Mouse (Mus musculus): ENCODE measurements around the gene Wnt5b.
"Not testable (repeated sequence)": the region's sequence is repeated elsewhere in the genome, so short reads cannot be mapped to it uniquely, and the experiment has no call there.

The Wnt5b gene

DNA sequence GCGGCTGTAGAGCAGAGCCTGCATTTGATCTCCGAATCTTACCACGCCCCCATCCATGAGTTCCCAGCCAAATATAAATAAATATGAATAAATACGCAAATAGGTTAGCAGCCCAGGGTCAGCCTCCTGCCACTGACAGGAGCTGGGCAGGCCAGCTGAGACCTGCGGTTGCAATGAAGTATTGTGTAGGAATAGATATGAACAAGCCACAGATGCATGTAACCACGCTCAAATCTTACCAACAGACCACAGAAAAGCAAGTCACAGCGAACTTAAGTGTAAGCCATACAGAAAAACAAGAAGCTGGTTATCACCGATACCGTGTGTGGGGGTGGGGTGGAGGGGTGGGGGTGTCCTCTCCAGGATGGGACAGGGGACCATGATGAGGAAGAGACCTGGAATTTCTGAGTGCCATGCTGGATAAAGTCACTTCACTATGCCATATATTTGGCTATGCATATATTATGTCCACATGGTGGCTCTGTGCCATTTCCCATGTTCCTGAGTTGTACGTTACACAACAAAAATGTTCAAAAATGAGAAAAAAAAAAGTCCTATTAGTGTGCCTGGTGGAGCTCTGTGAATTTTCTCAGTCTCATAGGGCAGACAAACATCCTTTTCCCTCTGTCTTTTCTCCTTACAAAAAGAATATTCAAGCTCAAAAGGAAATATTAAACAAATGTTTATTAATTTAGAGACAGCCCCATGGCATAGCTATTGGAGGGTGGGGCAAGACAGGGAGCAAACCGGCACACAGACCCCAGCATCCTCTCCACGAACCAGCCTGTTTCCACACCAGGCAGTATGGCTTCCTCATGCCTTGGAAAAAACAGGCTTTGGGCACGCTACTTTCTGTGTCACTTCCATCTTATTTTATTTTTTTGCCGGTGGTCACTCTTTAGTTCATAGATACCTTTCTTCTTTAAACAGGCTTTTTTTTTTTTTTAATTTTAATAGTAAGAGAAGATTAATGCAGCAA lies 92.9 kb downstream of the Wnt5b start:
- no peak for DNase-seq

DNA sequence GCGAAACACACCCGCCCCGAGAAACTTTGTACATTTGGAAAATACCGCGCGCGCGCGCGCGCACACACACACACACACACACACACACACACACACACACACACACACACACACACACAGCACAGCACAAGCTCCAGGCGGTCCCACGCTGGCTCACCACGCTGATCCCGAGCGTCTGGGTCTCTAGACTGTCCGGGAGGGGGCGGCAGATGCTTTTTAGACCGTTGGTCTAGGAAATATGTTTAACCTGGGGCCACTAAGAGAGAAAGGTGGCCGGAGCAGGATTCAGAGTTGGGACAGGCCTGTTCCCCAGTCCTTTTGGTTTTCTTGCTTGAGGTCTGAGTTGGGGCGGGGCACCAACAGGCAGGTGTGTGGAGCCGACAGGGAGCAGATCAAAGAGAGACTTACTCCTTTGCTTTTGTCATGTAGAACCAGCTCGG lies 95.1 kb downstream of the Wnt5b start:
- peak; percentile 39 to 42 for DNase-seq

DNA sequence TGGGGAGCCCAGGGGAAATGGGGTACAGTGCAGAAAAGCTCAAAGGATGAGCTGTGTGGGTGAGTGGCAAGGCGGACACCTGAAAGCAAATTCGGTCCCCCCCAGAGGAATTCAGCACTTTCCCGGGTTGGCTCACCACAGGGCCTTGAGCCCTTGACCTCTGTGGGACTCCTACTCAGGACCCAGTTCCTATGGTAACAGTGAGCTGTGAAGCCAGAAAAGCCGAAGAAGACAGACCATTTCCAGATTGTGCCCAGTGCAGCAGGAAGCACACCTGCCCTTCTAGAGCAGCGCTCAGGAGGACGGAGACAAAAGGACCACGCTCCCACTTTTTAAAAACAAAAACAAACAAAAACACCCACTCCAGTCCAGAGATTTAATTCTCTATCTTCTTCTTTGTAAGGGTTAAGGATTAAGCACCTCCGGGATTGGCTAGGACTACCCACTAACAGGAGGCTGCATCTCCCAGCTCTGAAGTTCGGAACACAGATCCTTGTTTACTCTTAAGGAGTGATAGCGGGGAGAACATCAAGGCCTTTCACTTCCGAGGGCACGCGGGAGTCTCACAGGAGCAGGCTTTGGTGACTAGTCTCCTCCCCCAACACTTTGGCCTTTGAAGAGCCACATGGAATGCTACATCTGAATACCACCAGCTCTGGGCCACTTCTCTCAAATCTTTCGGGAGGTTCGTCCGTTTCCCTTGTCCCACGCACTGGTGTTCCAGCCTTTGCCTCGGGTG lies 95.7 kb downstream of the Wnt5b start:
- no peak for DNase-seq

DNA sequence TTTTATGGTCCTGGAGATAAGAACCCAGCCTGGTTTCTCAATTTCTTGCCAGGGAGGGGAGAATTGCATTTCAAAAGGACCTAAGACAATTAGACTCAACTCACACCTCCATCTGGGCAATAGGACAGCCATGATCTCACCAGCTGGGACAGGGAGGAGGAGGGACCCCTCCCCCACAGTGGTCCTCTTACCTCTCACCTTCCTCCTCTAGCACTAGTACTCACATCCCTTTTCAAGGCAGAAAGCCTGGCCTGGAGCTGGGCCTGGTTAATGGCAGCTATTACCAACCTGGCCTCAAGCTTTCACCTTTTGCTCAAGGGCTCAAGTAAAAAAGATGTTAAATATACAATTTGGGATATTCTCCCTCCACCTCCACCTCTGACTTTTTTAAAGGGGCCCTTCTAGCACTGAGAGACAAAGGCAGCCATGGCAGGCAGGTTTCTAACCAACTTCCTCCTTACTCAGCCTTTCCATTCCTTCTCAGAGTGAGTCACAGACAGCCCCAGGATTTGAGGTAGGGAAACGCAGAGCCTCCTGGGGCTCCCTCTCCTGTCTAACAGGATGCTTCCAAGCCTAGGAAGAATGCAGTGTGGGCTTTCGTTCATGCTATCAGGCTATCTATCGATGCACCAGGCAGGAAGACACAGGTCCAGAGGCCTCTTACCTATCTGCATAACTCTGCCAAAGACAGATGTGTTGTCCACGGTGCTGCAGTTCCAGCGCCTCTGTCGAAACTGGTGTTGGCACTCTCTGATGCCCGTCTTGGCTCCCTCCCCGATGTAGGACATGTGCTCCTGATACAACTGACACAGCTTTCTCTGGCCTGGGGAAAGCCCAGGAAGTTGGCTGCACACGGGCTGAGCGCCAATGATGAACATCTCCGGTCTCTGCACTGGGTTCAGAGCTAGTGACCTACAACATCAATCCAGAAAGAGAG lies 98.2 kb downstream of the Wnt5b start:
- DNase-seq = no peak

DNA sequence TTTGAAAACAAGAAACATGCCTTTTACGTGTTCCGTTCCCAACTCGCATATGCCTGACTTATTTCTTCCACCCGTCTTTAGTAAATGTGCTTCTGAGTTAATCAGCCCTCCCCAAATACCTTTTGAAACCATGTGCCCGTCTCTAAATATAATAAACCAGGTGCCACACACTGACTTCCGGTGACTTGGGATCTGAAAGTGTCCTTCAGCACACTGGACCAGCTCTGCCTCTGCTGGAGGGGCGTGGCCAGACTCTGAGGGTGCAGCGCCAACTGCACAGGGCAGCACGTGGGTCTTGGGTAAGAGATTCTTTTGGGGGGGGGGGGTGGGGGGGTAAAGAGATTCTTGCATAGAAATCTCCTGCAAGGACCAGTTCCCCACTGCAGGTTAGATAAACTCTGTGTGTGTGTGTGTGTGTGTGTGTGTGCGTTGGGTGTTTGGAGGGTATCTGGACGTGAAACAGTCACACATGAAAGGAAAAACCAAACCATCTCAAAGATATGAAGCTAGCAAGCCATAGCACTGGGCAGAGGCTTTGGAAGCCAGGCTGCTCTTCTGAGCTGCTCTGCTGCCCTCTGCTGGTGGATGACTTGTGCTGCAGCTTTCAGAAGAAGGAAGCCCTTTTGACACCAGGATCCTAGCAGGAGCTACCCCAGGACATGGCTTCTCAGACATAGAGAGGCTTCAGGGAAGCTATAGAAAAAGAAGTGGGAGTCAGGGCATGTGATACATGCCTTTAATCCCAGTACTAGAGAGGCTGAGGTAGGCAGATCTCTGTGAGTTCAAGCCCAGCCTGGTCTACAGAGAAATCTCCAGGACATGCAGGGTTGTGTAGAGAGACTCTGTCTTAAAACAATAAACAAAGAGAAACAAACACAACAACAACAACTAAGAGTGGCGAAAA lies 100.2 kb downstream of the Wnt5b start:
- DNase-seq = peak; percentile 82 to 85

DNA sequence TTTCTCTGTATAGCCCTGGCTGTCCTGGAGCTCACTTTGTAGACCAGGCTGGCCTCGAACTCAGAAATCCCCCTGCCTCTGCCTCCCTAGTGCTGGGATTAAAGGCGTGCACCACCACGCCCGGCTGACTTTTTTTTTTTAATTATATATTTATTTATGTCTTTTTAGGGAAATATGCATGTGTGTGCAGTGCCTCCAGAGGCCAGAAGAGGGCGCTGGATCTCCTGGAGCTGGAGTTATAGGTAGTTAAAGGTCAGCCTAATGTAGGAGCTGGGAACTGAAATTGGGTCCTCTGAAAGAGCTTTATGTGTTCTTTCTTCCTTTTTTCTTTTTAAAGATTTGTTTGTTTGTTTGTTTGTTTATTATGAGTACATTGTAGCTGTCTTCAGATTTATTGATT lies 101.4 kb downstream of the Wnt5b start:
- not testable (repeated sequence) for DNase-seq

- DNase-seq = no peak
Observed at GRCm38 (mm10) chr6:119437894-119438761, 106.0 kb downstream of the Wnt5b start.

GRCm38 (mm10) chr6:119434394-119434793 lies 109.8 kb downstream of the Wnt5b start:
- DNase-seq = no peak

GRCm38 (mm10) chr6:119431751-119432324 lies 112.3 kb downstream of the Wnt5b start:
- DNase-seq = no peak

DNA sequence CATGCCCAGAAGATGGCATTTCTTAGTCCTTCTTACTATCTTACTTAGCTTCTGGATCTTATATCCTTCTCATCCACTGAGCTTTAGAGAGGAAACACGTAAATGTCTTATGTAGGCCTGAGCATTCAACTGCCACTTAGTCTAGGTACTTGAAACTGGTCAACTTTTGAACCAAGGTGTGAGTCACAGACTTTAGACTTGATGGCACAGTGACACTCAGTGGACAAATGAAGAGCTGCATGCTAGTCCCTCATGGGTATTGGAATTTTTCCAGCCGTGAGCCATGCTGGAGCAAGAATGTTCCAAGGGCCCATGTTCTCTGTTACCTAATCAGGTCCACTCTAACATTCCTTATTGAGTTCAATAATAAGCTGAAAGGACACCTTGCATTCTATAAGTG lies 113.6 kb downstream of the Wnt5b start:
- DNase-seq = peak; percentile 58 to 72

- DNase-seq = no peak
Observed at GRCm38 (mm10) chr6:119429311-119429710, 114.8 kb downstream of the Wnt5b start.

DNA sequence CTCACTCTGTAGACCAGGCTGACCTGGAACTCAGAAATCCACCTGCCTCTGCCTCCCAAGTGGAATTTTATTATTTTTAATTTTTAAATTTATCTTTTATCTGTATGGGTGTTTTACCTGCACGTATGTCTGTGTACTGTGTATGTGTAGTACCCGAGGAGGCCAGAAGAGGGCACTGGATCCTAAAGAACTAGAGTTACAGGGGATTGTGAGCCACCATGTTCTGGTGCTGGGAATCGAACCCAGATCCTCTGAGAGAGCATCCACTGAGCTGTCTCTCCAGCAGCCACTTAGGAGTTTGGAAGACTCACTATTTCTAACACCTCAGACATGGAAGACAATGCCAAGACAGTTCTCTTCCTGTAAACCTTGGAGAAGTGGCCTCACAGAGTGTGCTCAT lies 115.5 kb downstream of the Wnt5b start:
- no peak for DNase-seq

- DNase-seq = no peak
Observed at GRCm38 (mm10) chr6:119421001-119421400, 123.1 kb downstream of the Wnt5b start.

- DNase-seq = no peak
Observed at GRCm38 (mm10) chr6:119420357-119420756, 123.8 kb downstream of the Wnt5b start.

- no peak for DNase-seq
Observed at GRCm38 (mm10) chr6:119419412-119419811, 124.7 kb downstream of the Wnt5b start.

DNA sequence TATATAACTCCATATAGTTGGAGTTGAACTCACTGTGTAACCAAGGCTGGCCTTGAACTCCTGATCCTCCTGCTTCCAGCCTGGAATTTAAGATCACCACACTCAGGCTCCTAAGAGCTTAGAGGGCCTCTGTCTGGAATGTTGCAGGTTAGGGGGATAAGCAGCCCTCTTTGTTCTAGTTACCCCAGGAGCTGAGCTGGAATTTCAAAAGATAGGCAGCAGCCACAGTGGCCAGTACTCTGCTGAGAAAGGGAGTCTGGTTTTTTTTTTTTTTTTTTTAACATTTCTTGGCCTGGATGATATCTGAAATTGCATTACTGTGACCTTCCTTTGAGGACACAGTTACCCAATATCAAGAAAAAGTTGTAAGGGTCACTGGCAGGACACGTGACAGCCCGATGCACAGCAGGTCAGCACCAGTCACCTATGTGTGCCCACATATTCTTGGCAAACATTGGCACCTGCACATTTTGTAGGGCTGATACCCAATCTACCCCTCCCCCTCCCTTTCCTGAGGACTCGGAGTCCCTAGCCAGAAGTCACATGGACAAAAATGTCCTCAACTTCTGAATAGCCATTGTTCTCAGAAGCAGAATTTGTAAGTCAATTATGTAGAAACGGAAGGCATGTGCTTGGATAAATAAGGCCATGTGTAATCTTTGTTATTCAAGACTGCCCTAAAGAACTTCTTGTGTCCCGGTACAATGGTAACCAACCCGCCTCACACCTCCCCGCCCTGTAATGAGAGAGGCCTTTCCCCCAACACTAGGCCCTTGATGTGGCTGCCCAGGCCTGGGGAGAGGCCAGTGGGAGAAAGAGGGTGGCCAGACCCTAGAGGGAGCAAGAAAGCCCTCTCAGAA lies 125.5 kb downstream of the Wnt5b start:
- DNase-seq = no peak

DNA sequence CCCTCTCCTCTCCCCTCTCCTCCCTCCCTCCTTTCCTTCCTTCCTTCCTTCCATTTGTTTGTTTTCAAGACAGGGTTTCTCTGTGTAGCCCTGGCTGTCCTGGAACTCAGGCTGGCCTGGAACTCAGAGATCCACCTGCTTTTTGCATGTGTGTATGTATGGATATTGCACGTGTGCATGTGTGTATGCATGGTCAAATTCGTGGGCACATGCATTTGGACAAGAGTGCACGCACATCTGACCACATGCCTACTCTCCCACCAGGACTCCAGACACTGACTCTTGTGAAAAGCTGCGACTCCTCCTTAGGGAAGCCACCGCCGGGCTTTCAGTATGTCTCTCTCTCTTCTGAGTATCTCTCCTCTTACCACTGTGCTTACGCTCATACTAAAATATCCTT lies 126.3 kb downstream of the Wnt5b start:
- no peak for DNase-seq

DNA sequence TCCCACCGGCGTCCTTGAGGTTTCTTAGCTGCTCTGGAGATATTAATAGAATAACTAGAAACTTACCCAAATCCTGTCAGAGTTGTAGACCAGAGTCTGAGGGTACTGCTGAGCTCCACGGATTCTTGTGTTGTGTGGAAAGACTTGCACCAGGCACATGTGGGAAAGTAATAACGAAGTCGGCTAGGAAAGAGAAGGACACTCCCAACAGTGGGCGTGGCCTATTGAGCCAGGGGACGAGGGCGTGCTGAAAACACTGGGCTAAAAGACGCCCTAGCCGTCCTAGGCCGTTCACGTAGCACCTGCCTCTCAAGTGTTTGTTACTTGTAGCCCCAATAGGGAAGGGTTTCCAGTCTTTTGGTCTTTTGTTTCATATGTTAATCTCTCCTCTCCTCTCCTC lies 126.8 kb downstream of the Wnt5b start, which contains the start of gene Adipor2:
Gene Adipor2, minus strand, starts transcription at position 351 of the 400 bp plus-strand sequence.
- DNase-seq = peak; percentile 13 to 26

DNA sequence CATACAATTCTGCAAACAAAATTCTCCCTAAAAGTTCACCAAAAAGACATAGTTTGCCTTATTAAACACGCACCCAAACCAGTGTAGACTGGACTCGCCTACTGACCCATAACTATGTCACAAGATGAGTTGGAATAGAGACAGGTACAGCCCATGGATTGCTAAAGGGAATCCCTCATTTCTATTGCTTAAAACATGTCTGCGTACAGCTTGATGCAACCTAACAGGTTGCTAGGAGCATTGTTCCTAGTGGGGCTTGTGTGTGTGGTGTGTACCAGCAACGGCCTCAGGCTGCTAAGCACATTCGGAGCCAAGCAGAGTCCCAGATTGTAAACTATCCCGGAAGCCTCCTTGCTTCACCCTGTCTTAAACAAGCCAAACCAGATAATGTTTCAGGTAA lies 127.5 kb downstream of the Wnt5b start:
- DNase-seq = no peak

Measured in cerebellum, adult 18-20 months (tissue).